Mouse (Mus musculus): Measurements from ENCODE around the gene Bbs4. TPM values are rescaled to one million over a fixed set of nuclear protein-coding genes. Genes with fewer than 3 reads are reported as not detected.

Bbs4 gene
- polyA plus RNA-seq, 1 experiment, result 37.2 TPM

- H3K27me3 ChIP-seq (ENCODE audit: control insufficient read depth, insufficient read depth, low read length), result no peaks in the 10 kb centered on the region
- DNase-seq, result no peak
- H3K4me1 ChIP-seq (ENCODE audit: control insufficient read depth, insufficient read depth, low read length), result no peaks in the 10 kb centered on the region
- no peak for TF ChIP-seq CTCF (IDR thresholded peaks at IDR 0.05; ENCODE audit: borderline replicate concordance, insufficient read depth, low read depth, low read length)
- TF ChIP-seq POLR2A (IDR thresholded peaks at IDR 0.05; ENCODE audit: borderline replicate concordance, insufficient read depth, low read length), result no peak
- H3K4me3 ChIP-seq (replicated peaks; ENCODE audit: insufficient read depth, low read depth, low read length), result no peak overlapping the region
- H3K27ac ChIP-seq (ENCODE audit: insufficient read depth, low read length), result no peak overlapping the region
- WGBS, result 94% methylated on average over 5 of the region's 5 CpGs
These were observed 72.4 kb downstream of the Bbs4 start for GRCm38 (mm10) chr9:59280888-59281287.

GRCm38 (mm10) chr9:59278694-59279093, 74.6 kb downstream of the Bbs4 start:
- H3K4me1 ChIP-seq (ENCODE audit: control insufficient read depth, insufficient read depth, low read length), result no peaks in the 10 kb centered on the region
- no peak overlapping the region for H3K27ac ChIP-seq (ENCODE audit: insufficient read depth, low read length)
- no peak for TF ChIP-seq POLR2A (IDR thresholded peaks at IDR 0.05; ENCODE audit: borderline replicate concordance, insufficient read depth, low read length)
- TF ChIP-seq CTCF (IDR thresholded peaks at IDR 0.05; ENCODE audit: borderline replicate concordance, insufficient read depth, low read depth, low read length), result no peak
- no peaks in the 10 kb centered on the region for H3K27me3 ChIP-seq (ENCODE audit: control insufficient read depth, insufficient read depth, low read length)
- no peak for DNase-seq
- no peak overlapping the region for H3K4me3 ChIP-seq (replicated peaks; ENCODE audit: insufficient read depth, low read depth, low read length)
- 83% methylated on average over 5 of the region's 5 CpGs for WGBS

- H3K27ac ChIP-seq (ENCODE audit: insufficient read depth, low read length), result no peak overlapping the region
- 86% methylated on average over 2 of the region's 2 CpGs for WGBS
- no peak for DNase-seq
These were observed 75.1 kb downstream of the Bbs4 start for GRCm38 (mm10) chr9:59278199-59278598.

GRCm38 (mm10) chr9:59274846-59275455, 78.4 kb downstream of the Bbs4 start:
- no peaks in the 10 kb centered on the region for H3K27me3 ChIP-seq (ENCODE audit: control insufficient read depth, insufficient read depth, low read length)

More at GRCm38 (mm10) chr9:59278199-59278598, 75.1 kb downstream of the Bbs4 start:
- Histone ChIP-seq H3K4me3 (replicated peaks; ENCODE audit: insufficient read depth, low read depth, low read length) (no peak overlapping the region), H3K4me1 (ENCODE audit: control insufficient read depth, insufficient read depth, low read length) (no peaks in the 10 kb centered on the region), H3K27me3 (ENCODE audit: control insufficient read depth, insufficient read depth, low read length) (no peaks in the 10 kb centered on the region)
- no peak for TF ChIP-seq CTCF (IDR thresholded peaks at IDR 0.05; ENCODE audit: borderline replicate concordance, insufficient read depth, low read depth, low read length)
- TF ChIP-seq POLR2A (IDR thresholded peaks at IDR 0.05; ENCODE audit: borderline replicate concordance, insufficient read depth, low read length), result no peak

GRCm38 (mm10) chr9:59273199-59273598, 80.1 kb downstream of the Bbs4 start:
- Histone ChIP-seq H3K4me1 (ENCODE audit: control insufficient read depth, insufficient read depth, low read length) (peaks cover 3% of the 10 kb centered on the region; the same call in 1 of the 2 replicates), H3K27ac (ENCODE audit: insufficient read depth, low read length) (no peak overlapping the region), H3K4me3 (replicated peaks; ENCODE audit: insufficient read depth, low read depth, low read length) (no peak overlapping the region), H3K27me3 (ENCODE audit: control insufficient read depth, insufficient read depth, low read length) (no peaks in the 10 kb centered on the region)
- no peak for DNase-seq
- TF ChIP-seq CTCF (IDR thresholded peaks at IDR 0.05; ENCODE audit: borderline replicate concordance, insufficient read depth, low read depth, low read length), result no peak
- TF ChIP-seq POLR2A (IDR thresholded peaks at IDR 0.05; ENCODE audit: borderline replicate concordance, insufficient read depth, low read length), result no peak

More at GRCm38 (mm10) chr9:59274846-59275455, 78.4 kb downstream of the Bbs4 start:
- 83% methylated on average over 19 of the region's 19 CpGs for WGBS
- Histone ChIP-seq H3K4me3 (replicated peaks; ENCODE audit: insufficient read depth, low read depth, low read length) (no peak overlapping the region), H3K4me1 (ENCODE audit: control insufficient read depth, insufficient read depth, low read length) (no peaks in the 10 kb centered on the region), H3K27ac (ENCODE audit: insufficient read depth, low read length) (no peak overlapping the region)
- no peak for DNase-seq
- TF ChIP-seq CTCF (IDR thresholded peaks at IDR 0.05; ENCODE audit: borderline replicate concordance, insufficient read depth, low read depth, low read length) (no peak), POLR2A (IDR thresholded peaks at IDR 0.05; ENCODE audit: borderline replicate concordance, insufficient read depth, low read length) (no peak)

Other genes starting within 250 kb of the Bbs4 start
- 18.7 and 20.0 TPM in 2 replicates for gene Adpgk, start 62.0 kb downstream of the Bbs4 start, polyA plus RNA-seq (2012; rRNA removed)
- 53.4 and 57.2 TPM in 2 replicates for gene Arih1, start 133.1 kb upstream of the Bbs4 start, polyA plus RNA-seq (2012; rRNA removed)
- gene Hexa, start 186.0 kb upstream of the Bbs4 start, polyA plus RNA-seq (2012; rRNA removed), result 39.7 and 42.9 TPM in 2 replicates
- gene Tmem202, start 186.3 kb upstream of the Bbs4 start, polyA plus RNA-seq (2012; rRNA removed), result 1.7 and 2.3 TPM in 2 replicates
- 6.5 and 7.4 TPM in 2 replicates for gene Celf6, start 224.4 kb upstream of the Bbs4 start, polyA plus RNA-seq (2012; rRNA removed)